Mouse (Mus musculus) hindbrain, embryonic 13.5 days (tissue): Measurements from ENCODE around the gene Gm9611. TPM values are rescaled to one million over a fixed set of nuclear protein-coding genes. Genes with fewer than 3 reads are reported as not detected.
"Not testable (repeated sequence)": the region's sequence is repeated elsewhere in the genome, so short reads cannot be mapped to it uniquely, and the experiment has no call there.

Experiments
- ATAC-seq: fragments of 200-750 bp; cut with Nextera tagmentation; 2 replicates; pipeline ENCODE4 v1.8.0; 2017; ENCODE audit warnings: moderate TSS enrichment; ENCODE audit not compliant: low FRiP score
- H3K27ac ChIP-seq: fragments of 300-500 bp; sonication (generic); 2 replicates; pipeline ENCODE4 v1.5.1; 2015; ENCODE audit warnings: inconsistent platforms, mild to moderate bottlenecking, moderate library complexity
- H3K27me3 ChIP-seq: fragments of 300-500 bp; sonication (generic); 2 replicates; pipeline ENCODE4 v1.6.1; 2015; ENCODE audit warnings: mild to moderate bottlenecking, inconsistent platforms
- H3K36me3 ChIP-seq: fragments of 300-500 bp; sonication (generic); 2 replicates; pipeline ENCODE4 v1.6.1; 2015; ENCODE audit warnings: mild to moderate bottlenecking, inconsistent platforms
- H3K4me1 ChIP-seq: fragments of 300-500 bp; sonication (generic); replicated peaks from 2 replicates; pipeline ENCODE4 v1.6.1; 2015; ENCODE audit warnings: inconsistent platforms
- H3K4me2 ChIP-seq: fragments of 300-500 bp; sonication (generic); 2 replicates; pipeline ENCODE4 v1.6.1; 2015; ENCODE audit warnings: inconsistent platforms, mild to moderate bottlenecking, moderate library complexity
- H3K4me3 ChIP-seq: fragments of 300-500 bp; sonication (generic); 2 replicates; pipeline ENCODE4 v1.5.1; 2015; ENCODE audit warnings: mild to moderate bottlenecking, inconsistent platforms
- H3K9ac ChIP-seq: fragments of 300-500 bp; sonication (generic); 2 replicates; pipeline ENCODE4 v1.6.1; 2015; ENCODE audit warnings: mild to moderate bottlenecking, inconsistent platforms
- H3K9me3 ChIP-seq: fragments of 300-500 bp; sonication (generic); 2 replicates; pipeline ENCODE4 v1.6.1; 2016; ENCODE audit warnings: inconsistent platforms
- WGBS: fragments of 180-500 bp; shearing (Covaris S2); methylation state at CpG from one replicate; pipeline ENCODE4 v1.1.7; 2015; 5-methylcytosine and 5-hydroxymethylcytosine counted together
- microRNA-seq: library from miRNA; unstranded; fragments of <30 nt; microRNA quantifications from one replicate; pipeline ENCODE4, GENCODE M21; 2016
- polyA plus RNA-seq: library from polyadenylated mRNA; unstranded; fragments of >200 nt; fragmentation: Nextera tagmentation; extraction: Ambion mirVana; gene quantifications from 2 replicates; pipeline ENCODE4 v1.2.1, GENCODE M21; 2015

Gm9611 gene
- not detected in 2 replicates for polyA plus RNA-seq

DNA sequence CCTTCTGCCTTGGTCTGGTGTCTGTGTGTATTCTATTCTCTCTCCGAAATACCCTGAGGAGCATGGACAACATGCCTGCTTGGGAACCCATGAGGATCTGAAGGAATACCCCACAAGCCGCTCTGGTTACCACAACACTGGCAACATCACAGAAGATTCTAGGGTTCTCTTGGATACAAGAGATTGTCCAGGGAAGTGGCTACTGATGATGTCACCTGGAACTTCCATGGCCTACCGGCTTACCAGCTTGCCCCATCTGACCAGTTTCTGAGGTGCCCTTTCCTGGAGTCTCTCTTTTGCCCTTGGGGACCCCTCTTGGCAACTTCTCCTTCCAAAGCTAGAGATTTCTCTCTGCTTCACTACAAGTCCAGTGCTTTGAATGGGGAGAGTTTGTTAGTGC, at the start of gene Gm9611:
Gm9611 (minus strand) TSS at position 101 of the 400 bp plus-strand sequence.
- not testable (repeated sequence) for H3K27ac ChIP-seq, H3K4me3 ChIP-seq, H3K9me3 ChIP-seq, ATAC-seq, H3K27me3 ChIP-seq, H3K4me1 ChIP-seq, H3K9ac ChIP-seq, H3K36me3 ChIP-seq, H3K4me2 ChIP-seq
- WGBS = 82% methylated on average over 1 of the region's 3 CpGs

- not testable (repeated sequence) for H3K36me3 ChIP-seq, H3K27me3 ChIP-seq, H3K4me3 ChIP-seq, H3K9ac ChIP-seq, H3K4me1 ChIP-seq, H3K4me2 ChIP-seq, ATAC-seq, H3K27ac ChIP-seq, H3K9me3 ChIP-seq
- WGBS = no CpG with 5 or more reads among the region's 1 CpGs
Measured at GRCm38 (mm10) chr14:42309910-42310309, 12.8 kb upstream of the Gm9611 start, which contains the start of gene Gm7995. Gene Gm7995 (plus strand): TSS chr14:42310210.

GRCm38 (mm10) chr14:42259948-42260347, 37.2 kb downstream of the Gm9611 start, which contains the start of gene Gm17026:
Gene Gm17026 (minus strand): TSS chr14:42260048.
- H3K9me3 ChIP-seq, ATAC-seq, H3K27me3 ChIP-seq, H3K27ac ChIP-seq, H3K36me3 ChIP-seq, H3K4me2 ChIP-seq, H3K4me1 ChIP-seq, H3K4me3 ChIP-seq, H3K9ac ChIP-seq: not testable (repeated sequence)
- no CpG with 5 or more reads among the region's 3 CpGs for WGBS

Small RNAs within 50 kb of the gene (microRNA-seq; reads per million reads assigned to microRNA genes)
- gene Gm25208 = not detected
- not detected for gene Gm25892

Other genes starting within 250 kb of the Gm9611 start
- gene Gm7951, start 180.0 kb downstream of the Gm9611 start, polyA plus RNA-seq = not detected in 2 replicates
- gene Gm17027, start 134.7 kb downstream of the Gm9611 start, polyA plus RNA-seq = not detected in 2 replicates
- not detected in 2 replicates for gene Gm3573, start 106.6 kb downstream of the Gm9611 start, polyA plus RNA-seq
- gene Gm17026, start 37.3 kb downstream of the Gm9611 start, polyA plus RNA-seq = not detected in 2 replicates
- not detected in 2 replicates for gene Gm7995, start 12.9 kb upstream of the Gm9611 start, polyA plus RNA-seq
- not detected in 2 replicates for gene Gm8005, start 142.3 kb upstream of the Gm9611 start, polyA plus RNA-seq
- gene Gm8011, start 166.5 kb upstream of the Gm9611 start, polyA plus RNA-seq = not detected in 2 replicates
- 0.12 TPM in 1 of 2 replicates, not detected in the other for gene Gm8020, start 205.0 kb upstream of the Gm9611 start, polyA plus RNA-seq
- gene Gm8024, start 226.9 kb upstream of the Gm9611 start, polyA plus RNA-seq = not detected in 2 replicates